Mouse (Mus musculus) kidney, adult 2 months (tissue): ENCODE data around the gene Dnali1. TPM values are rescaled to one million over a fixed set of nuclear protein-coding genes. Genes with fewer than 3 reads are reported as not detected.

ENCODE experiments used
- DNase-seq: peaks from one replicate; pipeline ENCODE4 v3.0.0; 2021
- H3K27ac ChIP-seq: fragments of 200-500 bp; 2 replicates; pipeline ENCODE4 v1.5.1; 2012; ENCODE audit warnings: low read depth, low read length, control low read depth, inconsistent platforms; ENCODE audit not compliant: insufficient read depth
- H3K27me3 ChIP-seq: fragments of 200-500 bp; replicated peaks from 2 replicates; pipeline ENCODE4 v1.6.1; 2012; ENCODE audit warnings: mild to moderate bottlenecking, moderate library complexity, low read length, inconsistent platforms; ENCODE audit not compliant: control insufficient read depth, insufficient read depth
- H3K36me3 ChIP-seq: fragments of 200-500 bp; 2 replicates; pipeline ENCODE4 v1.6.1; 2012; ENCODE audit warnings: mild to moderate bottlenecking, moderate library complexity, low read length, inconsistent platforms; ENCODE audit not compliant: control insufficient read depth, insufficient read depth
- H3K4me1 ChIP-seq: fragments of 200-500 bp; 2 replicates; pipeline ENCODE4 v1.6.1; 2011; ENCODE audit warnings: low read length; ENCODE audit not compliant: control insufficient read depth, insufficient read depth
- H3K4me3 ChIP-seq: fragments of 200-500 bp; 2 replicates; pipeline ENCODE4 v1.5.1; 2011; ENCODE audit warnings: mild to moderate bottlenecking, low read depth, low read length, control low read depth; ENCODE audit not compliant: insufficient read depth
- CTCF ChIP-seq: fragments of 200-500 bp; conservative IDR thresholded peaks from 2 replicates; pipeline ENCODE4 v1.5.1; 2011; ENCODE audit warnings: low read depth, mild to moderate bottlenecking, control low read depth, low read length, moderate library complexity, mixed read lengths; ENCODE audit not compliant: insufficient read depth, insufficient read length
- POLR2A ChIP-seq: fragments of 200-500 bp; IDR thresholded peaks from one replicate; pipeline ENCODE4 v1.6.1; 2011; ENCODE audit warnings: low read depth, low read length, control low read depth
- WGBS: fragments of 180-500 bp; shearing (Covaris S2); methylation state at CpG from one replicate; pipeline ENCODE4 v1.1.7; 2018; 5-methylcytosine and 5-hydroxymethylcytosine counted together
- polyA plus RNA-seq: library from polyadenylated mRNA; depleted of rRNA; stranded (reverse); fragments of >200 nt; gene quantifications from 2 replicates; pipeline ENCODE4 v1.2.3, GENCODE M21; 2012

The Dnali1 gene
- polyA plus RNA-seq, 1 experiment = 0.44 TPM

- Histone ChIP-seq H3K27me3 (no peaks in the 10 kb centered on the region), H3K36me3 (no peaks in the 10 kb centered on the region), H3K4me1 (no peaks in the 10 kb centered on the region), H3K27ac (no peak overlapping the region), H3K4me3 (no peak overlapping the region)
- DNase-seq = no peak
- no peak for TF ChIP-seq POLR2A
- TF ChIP-seq CTCF = no peak
- WGBS = 88% methylated on average over 5 of the region's 5 CpGs
These were observed 30.6 kb upstream of the Dnali1 start for GRCm38 (mm10) chr4:125096066-125096465.

DNA sequence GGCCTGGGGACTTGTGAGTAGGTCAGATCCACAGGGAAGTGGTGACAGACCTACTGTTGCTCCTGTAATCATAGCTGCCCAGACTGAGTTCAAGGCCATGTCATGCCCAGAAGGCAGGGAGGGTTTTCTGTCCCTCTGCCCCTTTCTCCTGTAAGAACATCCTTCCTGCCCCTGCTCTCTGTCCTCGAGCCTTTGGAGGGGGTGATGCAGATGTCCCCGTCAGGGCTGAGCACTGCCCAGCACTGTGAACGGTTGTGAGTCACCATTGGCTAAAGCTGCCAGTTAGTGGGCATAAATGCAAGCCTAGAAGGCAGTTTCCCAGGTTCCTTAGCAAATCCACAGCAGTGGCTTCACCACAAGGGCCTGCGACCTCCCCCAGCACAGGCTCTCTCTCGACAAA lies 27.5 kb upstream of the Dnali1 start:
- Histone ChIP-seq H3K4me1 (no peaks in the 10 kb centered on the region), H3K27me3 (no peaks in the 10 kb centered on the region), H3K27ac (no peak overlapping the region), H3K4me3 (no peak overlapping the region), H3K36me3 (no peaks in the 10 kb centered on the region)
- TF ChIP-seq CTCF (no peak), POLR2A (no peak)
- no peak for DNase-seq
- 93% methylated on average over 5 of the region's 5 CpGs for WGBS

- Histone ChIP-seq H3K27ac (peak overlapping the region; percentile 96), H3K4me3 (peak overlapping the region; percentile 77), H3K4me1 (peaks cover 6% of the 10 kb centered on the region), H3K27me3 (no peaks in the 10 kb centered on the region), H3K36me3 (no peaks in the 10 kb centered on the region)
- TF ChIP-seq POLR2A (no peak), CTCF (no peak)
- DNase-seq = peak; percentile 83
- under 1% methylated on average over 45 of the region's 45 CpGs for WGBS
These were observed 19.9 kb upstream of the Dnali1 start for GRCm38 (mm10) chr4:125085346-125085841.

DNA sequence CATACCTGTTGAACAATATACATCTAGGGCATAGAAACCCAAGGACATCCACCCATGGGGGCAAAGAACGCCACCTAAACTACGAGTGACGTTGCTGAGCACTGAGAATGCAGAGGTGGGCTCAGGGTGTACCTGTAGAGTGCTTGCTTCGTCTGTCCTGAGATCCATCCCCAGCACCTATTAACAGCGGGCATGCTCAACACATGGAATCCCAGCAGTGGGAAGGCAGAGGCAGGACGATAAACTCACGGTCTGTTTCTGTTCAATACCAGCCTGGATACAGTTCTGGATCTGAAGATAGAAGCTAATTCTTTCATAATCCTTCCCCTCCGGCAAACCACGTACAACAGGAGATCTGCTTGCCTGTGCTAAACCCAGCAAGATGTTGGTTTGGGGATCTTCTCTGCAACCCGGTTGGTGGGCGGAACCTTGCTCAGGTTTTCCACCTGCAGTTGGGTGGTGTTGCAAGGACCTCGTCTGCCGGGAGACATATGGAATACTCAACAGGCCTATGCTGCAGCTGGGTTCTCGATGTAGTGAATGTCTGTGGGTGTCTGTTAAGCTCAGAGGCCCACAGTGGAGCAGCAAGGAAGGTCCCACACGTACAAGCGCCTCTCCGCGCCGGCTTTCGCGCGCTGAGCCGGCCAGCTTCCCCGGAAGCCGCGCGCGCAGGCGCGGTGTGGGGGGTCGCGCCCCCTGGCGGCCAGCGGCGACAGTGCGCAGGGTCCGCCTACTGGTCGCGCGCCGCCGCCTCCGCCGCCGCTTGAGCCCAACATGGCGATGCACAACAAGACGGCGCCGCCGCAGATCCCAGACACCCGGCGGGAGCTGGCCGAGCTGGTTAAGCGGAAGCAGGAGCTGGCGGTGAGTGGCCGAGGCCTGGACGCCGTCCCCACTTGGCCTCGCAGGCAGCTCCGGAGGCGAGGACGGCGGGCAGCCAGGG lies 19.2 kb upstream of the Dnali1 start, which contains the start of gene Meaf6:
Gene Meaf6 (plus strand): TSS at position 732 of the 943 bp plus-strand sequence.
- WGBS = 2% methylated on average over 63 of the region's 63 CpGs
- Histone ChIP-seq H3K27ac (peak within 1 kb of the TSS; percentile 96), H3K4me1 (peaks cover 6% of the 10 kb centered on the region), H3K36me3 (no peaks in the 10 kb centered on the region), H3K27me3 (no peaks in the 10 kb centered on the region), H3K4me3 (peak within 1 kb of the TSS; percentile 77)
- DNase-seq = peak; percentile 94
- TF ChIP-seq POLR2A = no peak
- TF ChIP-seq CTCF = peak; percentile 67

DNA sequence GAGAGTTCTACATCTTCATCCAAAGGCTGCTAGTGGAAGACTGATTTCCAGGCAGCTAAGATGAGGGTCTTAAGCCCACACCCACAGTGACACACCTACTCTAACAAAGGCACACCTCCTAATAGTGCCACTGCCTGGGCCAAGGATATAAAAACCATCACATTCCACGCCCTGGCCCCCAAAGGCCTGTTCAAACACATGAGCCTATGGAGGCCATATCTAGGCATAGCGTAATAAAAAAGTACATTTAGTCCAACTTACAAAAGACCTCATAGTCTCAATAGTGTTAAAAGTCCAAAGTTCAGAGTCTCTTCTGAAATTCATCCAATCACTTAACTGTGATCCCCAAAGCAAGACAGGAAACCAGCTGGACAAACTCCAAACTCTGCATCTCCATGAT lies 13.2 kb upstream of the Dnali1 start:
- Histone ChIP-seq H3K4me3 (no peak overlapping the region), H3K36me3 (no peaks in the 10 kb centered on the region), H3K4me1 (no peaks in the 10 kb centered on the region), H3K27me3 (no peaks in the 10 kb centered on the region), H3K27ac (no peak overlapping the region)
- WGBS = 92% methylated on average over 2 of the region's 2 CpGs
- TF ChIP-seq CTCF (no peak), POLR2A (no peak)
- no peak for DNase-seq

- Histone ChIP-seq H3K4me3 (no peak overlapping the region), H3K36me3 (no peaks in the 10 kb centered on the region), H3K4me1 (no peaks in the 10 kb centered on the region), H3K27me3 (no peaks in the 10 kb centered on the region), H3K27ac (no peak overlapping the region)
- peak; percentile 36 for DNase-seq
- TF ChIP-seq CTCF (no peak), POLR2A (no peak)
- WGBS = 79% methylated on average over 2 of the region's 2 CpGs
These were observed 12.2 kb upstream of the Dnali1 start for GRCm38 (mm10) chr4:125077700-125078099.
